Mouse (Mus musculus) CD8-positive naive resting alpha-beta T cell, adult 2 months (primary cell): ENCODE data around the gene Svs2.
"Not testable (repeated sequence)": the region's sequence is repeated elsewhere in the genome, so short reads cannot be mapped to it uniquely, and the experiment has no call there.

Source experiments
- DNase-seq, 2 experiments: peaks; one replicate each; pipeline ENCODE4 v3.0.0; 2022; ENCODE audit warnings: low read depth in 2 of 2, low spot score in 2 of 2

The Svs2 gene

DNA sequence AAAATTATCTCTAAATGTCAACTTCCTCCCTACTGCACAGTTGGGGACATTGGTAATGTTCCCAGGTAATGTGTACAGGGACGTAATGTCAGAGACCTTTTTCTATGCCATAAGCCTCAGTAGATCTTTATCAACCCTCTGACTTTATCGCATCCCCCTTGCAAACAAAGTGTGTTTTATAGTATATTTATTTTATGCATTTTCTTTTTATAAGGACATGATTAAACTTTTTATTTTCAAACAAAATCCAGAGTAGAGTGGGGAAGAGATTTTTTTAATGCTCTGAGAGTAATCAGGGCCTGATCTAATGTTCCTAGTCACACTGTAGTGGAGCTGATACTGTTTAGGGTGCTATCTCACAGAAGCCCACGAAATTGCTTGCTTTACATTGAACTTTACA lies at the start of gene Svs2:
Svs2 (minus strand) TSS at position 101 of the 400 bp plus-strand sequence.
- DNase-seq: no peak

DNA sequence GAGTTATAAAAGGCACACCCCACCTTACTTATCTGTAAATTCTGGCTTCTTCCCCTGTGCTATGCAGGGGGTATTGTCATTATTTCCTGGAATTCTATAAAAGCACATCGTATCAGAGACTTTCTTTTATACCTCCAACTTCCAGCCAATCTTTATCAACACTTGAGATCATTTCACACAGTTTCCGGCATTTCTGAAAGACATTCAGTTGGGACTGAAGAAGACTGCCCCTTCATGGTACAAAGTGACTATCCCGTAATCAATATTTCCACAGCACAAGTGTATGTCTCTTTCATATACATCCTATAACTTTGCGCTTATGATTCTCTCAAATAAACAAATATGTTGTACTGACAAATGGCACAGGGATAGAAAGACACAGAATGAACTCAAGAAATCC lies 40.1 kb upstream of the Svs2 start, which contains the start of gene Svs4:
Svs4 (minus strand) TSS at position 101 of the 400 bp plus-strand sequence.
- no peak for DNase-seq

DNA sequence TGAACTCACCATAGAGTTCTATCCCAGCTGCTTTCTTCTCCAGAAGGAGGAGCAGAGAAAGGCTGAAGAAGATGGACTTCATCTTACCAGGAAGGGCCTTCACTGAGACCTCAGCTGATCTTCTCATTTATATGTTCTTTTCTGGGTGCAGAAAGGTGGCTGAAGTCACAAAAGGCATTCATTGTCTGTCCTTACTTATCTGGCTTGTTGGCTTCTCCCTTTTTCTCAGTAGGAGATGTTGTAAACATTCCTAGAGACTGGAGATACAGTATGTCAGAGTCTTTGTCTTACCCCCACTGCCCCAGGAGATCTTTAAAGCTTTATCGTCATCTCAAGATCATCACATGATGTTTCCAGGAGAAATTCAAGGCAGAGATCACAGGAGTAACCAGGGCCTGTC lies 18.3 kb upstream of the Svs2 start, which contains the start of gene Svs3b:
Svs3b (minus strand) TSS at position 101 of the 400 bp plus-strand sequence.
- not testable (repeated sequence) for DNase-seq

DNA sequence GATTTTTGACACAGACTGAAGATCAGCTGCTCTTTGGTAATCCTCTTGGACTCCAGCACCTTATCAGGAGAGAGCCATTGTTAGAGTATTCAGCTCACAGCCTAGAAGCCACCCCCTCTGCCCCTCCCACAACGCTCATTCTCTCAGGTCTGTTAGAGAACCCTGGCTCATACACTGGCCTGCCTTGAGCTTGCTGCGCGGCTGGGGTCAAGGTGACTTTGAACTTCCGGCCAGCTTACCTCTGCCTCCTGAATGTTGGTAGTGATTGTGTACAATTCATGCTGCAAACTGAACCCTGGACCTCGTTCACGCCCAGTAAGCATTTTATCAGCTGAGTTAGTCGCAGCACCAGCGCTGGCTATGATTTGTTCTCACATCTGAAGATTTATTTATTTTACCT lies 5.6 kb downstream of the Svs2 start:
- DNase-seq: no peak

DNA sequence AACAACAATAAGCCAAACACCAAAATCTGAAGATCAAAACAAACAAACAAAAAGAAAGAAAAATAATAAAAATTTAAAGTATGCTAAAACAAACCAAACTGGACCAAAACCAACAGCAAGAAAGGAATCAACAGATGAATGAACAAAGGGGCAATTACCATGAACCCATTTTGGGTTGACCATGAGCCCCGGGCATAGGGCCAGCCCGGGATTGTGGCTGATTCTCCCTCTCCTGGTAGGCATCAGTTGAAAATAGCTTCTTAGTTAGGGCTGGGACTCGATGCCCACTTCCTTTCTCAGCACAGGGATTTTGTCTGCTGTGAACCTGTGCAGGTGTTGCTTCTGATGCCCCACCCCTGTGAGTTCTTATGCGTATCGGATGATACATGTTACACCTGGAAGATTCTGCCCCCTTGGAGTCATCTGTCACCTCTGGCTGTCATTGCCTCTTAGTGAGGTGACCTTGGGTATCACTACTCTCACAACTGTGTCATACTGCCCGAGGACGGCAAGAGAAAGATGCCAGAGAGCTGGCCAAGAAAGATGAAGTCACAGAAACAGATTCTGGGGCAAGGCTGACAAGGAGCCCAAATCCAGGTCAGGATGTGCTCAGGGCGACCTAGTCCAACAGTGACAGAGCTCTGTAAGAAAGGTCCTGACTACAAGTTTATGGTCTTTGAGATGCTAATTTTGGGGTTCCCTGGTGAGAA lies 9.8 kb downstream of the Svs2 start:
- DNase-seq: no peak

DNA sequence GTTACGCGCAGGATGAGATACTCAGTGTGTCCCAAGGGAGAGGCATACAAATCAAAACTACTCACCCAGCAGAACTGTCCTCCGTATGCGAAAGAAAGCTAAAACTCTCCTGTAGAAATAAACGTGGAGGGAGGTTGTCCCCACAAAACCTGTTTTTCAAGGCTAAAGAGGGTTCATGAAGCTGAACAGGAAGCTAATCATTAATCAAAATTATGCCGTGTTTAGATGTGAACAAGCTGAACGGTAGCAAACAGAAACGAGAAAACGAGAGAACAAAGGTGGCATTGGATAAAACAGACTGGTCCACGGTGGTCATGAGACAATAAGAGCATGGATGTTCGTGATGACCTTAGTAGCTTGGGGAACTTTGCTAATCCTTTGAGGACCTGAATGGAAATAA lies 16.7 kb downstream of the Svs2 start, which contains the start of gene Wfdc15b:
Wfdc15b (minus strand) TSS at position 139 of the 400 bp plus-strand sequence.
- DNase-seq: no peak

DNA sequence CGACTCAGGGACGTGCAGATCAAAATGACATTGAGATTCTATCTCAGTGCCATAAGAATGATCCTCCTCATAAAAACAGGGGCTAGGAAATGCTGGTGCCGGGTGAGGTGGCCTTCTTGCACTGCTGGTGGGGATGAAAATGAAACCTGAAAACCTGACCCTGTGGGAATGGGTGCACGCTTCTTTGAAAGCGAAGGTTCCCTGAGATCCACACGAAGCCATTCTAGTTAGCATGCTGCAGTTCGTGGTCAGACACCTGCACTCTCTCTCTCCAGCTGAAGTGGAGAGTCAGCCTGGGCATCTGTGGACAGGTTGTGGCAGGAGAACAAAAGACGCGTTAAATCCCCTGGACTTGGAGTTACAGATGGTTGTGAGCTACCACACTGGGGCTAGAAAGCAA lies 19.0 kb downstream of the Svs2 start:
- DNase-seq: no peak

DNA sequence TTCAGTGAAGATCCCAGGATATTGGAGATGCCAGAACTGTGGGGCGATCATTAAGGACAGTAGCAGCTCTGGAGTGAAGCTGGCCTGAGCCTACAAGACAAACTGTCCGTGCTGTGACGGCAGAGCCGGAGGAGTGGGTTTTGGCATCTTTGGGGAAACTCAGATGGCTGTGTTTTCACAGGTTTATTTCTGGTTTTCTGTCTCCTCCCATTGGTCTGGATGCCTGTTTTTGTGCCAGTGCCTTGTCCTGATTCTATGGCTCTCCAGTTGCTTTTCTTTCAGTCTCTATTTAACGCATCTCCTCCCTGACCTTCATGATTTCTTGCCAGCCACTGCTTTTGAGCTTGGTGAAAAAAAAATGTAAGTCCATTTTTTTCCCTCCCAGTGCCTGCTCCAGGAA lies 25.6 kb downstream of the Svs2 start:
- DNase-seq: no peak

DNA sequence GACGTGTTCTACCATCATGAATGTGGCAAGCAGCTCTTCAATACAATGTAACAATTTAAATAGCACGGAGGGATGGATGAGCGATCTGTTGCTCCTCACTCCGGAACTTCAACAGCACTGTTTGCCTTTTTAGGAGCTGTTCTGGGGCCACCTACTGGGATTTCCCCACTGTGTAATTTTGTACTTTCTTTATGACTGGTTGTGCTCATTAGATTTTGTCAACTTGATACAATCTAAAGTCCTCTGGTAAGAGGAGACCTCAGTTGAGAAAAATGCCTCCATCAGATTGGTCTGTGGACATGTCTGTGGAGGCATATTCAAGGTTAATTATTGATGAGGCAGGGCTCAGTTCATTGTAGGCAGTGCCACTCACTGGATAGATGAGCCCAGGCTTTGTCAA lies 27.4 kb downstream of the Svs2 start:
- no peak for DNase-seq

DNA sequence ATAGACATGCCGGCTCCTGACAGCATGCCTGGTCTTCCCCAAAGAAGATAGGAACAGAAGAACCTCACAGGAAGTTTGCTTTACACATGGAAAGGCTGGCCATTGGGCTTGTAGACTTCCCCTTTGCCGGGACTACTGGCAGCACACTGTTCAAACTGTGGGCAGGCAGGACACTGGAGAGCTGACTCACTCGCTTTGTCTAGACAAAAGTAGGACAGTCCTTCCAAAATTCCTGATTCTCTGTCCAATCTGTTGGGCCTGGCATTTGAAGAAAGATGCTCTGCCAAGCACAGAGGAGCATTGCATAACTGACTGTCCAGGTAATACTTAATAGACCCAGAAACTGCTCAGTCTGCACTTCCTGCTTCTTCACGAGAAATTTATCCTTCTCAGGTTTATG lies 31.6 kb downstream of the Svs2 start:
- no peak for DNase-seq

DNA sequence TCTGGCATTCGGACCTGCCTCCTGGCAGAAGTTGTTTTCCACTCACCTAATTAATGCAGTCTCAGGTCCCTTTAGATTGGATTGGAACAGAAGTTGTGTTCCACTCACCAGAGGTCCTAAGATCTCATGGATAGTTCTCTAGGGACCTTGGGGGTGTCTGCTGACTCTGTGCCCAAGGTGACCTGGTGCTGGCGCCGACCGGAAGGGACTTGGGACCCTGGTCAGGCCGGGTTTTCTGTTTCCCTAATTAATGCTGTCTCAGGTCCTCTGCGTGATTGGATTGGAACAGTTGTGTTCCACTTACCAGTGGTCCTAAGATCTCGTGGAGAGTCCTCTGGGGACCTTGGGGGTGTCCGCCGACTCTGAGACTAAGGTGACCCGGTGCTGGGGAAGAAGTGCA lies 32.3 kb downstream of the Svs2 start:
- not testable (repeated sequence) for DNase-seq

DNA sequence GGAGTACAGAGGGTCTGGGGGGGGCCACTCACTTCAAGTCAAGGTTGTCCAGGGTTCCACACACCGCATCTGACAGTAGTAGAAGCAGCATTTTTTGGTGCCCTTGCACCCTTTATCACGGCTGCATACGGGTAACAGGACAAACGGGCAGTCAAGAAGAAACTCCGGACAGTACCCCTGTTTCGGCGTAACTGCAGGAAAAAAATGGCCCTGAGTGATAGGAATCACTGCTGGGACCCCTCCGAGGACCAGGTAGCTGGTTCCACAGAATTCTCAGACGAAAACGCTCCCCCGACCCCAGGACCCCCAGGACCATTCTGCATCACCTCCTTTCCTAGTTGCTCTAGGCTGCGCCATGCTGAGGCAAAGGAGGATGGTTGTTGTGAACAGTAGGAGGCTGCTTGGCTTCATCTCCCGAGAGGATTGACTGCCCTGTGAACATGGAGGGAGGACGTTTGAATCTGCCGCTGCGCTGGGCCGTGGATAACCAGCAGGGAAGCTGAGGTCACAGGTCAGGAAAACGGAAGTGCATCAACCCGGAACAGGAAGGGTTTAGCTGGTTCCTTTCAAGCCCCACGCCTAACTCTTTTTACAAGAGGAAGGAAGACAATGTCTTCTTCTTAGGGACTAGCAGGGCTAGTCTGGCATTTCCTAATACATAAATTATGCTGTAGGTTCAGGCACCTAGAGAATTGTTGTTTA lies 38.5 kb downstream of the Svs2 start, which contains the start of gene Wfdc15a:
Wfdc15a (minus strand) TSS at position 505 of the 702 bp plus-strand sequence.
- DNase-seq: no peak

DNA sequence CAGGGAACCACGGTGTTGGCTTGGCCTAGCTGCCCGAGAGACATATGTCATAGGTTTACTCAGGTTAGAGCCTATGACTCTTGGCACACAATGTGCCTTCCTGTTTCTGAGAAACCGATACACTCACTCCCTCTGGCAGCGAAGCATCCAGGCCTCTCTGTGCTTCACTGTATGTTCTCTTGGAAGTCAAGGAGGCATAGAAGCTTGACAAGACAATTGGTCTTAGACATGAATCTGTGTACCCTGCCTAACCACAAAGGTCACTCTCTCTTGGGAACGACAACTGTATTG lies 41.6 kb downstream of the Svs2 start:
- no peak for DNase-seq

DNA sequence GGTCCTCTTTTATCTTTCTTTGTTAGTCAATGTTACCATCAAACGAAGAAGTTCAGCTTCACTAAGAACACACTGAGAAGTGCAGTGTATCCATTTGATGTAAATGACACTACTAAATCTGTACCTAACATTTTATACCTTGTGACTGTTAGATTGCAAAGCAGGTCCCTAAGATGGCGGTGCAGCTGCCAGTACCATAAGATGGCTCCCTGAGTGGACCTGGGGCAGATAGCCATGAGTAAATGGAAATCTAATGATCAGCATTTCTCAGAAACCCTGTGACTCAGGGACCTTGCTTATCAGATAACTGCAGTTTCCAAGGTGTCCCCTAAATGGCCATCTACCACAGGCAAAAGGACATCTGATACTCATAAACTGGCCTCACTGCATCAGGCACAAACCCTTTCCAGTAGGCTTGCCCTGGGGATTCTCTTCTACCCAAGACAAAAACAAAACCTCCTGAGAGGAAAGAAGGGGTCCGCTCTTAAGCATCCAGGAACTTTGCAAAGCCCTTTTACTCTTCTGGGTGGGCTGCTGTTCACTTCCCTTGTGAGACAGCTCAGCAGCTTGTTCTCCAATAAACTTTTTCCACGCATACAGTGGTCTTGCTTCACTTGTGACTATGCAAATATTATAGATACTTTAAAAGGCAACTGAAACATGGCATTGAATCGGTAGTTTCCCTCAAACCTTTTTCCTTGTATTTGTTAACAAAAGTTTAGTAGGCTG lies 42.1 kb downstream of the Svs2 start:
- no peak for DNase-seq

DNA sequence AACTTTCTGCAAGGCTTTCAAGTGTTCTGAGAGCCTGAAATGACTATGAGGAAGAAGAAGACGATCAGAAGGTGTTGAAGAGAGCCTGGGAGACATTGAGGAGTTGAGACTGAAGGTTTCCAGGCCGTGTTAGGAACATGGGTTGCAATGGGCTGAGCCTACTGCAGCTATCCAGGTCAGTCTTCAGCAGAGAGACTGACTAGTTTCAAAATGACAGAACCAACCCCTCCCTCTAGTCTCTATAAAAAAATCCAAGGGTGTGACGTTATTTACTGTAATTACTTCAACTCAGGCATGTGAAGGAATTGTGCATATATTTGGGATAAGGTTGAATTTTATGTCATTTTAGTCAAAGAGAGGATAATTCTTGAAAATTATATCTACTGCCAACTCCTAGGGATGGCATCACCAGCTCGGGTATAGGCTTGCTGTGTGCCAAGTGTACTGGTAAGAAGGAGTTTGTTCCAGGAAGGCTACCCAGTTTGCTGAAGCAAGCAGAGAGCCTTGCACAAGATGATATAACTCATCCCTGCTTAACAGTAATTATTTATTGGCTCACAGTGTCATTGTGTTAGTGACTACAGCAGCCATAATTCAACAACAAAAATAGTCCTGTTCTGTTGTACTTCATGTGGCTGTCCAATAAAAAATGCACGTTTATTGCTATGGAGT lies 43.2 kb downstream of the Svs2 start:
- DNase-seq: no peak

DNA sequence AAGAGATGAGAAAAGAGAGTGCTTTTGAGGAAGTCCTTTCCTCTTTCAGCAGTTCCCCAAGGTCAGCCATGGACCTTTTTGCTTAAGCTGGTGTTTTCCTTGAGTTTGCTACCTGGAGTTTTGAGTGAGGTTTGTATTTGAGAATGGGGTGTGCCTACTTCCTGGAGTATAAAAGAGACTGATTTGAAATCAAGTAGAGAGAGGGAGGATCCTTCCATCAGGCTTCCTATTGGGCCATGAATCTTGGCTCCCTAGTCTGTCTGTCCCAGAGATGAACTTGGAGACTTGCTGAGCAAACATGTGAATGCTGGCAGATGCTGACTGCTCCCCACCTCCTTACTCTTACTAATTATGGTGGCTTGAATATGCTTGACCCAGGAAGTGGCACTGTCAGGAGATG lies 46.0 kb downstream of the Svs2 start:
- DNase-seq: no peak

DNA sequence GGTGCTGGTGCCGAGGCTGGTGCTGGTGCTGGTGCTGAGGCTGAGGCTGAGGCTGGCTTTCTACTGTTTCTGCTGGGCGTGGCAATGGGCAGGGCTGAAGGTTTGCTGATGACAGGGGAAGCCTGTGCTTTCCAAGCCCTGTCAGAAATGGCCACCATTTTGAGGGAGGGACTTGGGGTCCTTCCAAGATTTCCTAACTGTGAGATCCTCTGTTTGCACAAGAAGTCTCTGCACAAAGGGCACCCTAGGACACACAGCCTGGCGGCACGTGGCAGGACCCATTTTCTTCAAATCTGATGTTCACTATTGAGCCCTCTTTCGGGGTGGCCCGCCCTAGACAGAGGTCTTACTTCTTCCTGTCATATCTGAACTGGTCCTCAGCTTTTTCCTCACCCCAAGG lies 47.7 kb downstream of the Svs2 start, which contains the start of gene Wfdc12:
Wfdc12 (minus strand) TSS at position 33 of the 400 bp plus-strand sequence.
- DNase-seq: no peak

DNA sequence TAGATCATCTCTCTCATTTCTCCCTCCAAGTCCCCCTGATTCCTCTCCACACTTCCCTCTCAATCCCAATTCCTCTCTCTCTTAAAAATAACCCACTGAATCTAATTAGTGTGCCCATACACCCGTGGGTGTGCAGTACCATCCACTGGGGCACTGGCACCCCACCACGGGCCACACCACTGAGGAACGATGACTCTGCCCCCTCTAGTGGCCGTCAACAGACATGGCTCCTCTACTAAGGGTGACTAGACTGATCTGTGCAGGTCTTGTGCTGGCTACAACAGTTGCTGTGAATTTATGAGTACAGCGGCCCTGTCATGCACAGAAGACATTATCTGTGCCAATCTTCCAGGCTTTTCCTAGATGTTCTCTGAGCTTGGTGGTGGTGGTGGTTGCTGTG lies 49.5 kb downstream of the Svs2 start:
- DNase-seq: peak in 1 of 2 experiments; percentile 6
